Mouse (Mus musculus): ENCODE data around the gene Raph1.
A peak's percentile ranks its signal among the peaks of the same experiment; 100 is the strongest.

Raph1 gene

DNA sequence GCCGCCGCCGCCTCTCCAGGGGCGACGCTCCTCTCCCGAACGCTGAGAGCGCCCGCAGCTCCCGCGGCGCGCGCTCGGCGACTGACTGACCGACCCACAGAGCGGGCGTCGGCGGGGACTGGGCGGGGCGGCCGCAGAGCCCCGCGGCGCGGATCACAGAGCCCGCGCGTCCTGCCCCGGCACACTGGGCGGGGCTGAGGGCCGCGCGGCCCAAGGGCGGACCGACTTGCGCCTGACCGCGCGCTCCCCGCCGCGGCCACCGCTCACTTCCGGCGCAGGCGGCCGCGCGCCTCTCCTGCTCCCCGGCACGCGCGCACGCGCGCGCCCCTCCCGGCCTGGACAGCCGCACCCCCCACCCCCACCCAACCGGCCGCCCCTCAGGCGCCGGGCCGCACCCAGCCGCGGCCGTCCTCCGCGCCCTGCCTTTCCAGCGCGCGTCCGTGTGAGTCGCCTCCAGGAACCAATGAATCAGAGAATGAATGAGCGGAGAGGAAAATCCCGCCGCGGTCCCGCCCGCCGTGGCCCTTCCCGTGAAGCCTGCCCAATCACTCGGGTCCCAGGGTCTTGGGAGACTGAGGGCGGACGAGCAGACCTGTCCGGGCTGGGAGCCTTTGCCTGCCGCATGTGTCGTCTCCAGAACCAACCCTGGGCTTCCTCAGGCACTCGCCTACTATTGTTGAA, at the start of gene Raph1:
Raph1 (minus strand) TSS at position 474 of the 681 bp plus-strand sequence.
- H3K27me3 ChIP-seq (ENCODE audit: control insufficient read depth, insufficient read depth, low read length, poor library complexity, severe bottlenecking), result peaks cover 4% of the 10 kb centered on the region
- H3K36me3 ChIP-seq (ENCODE audit: control insufficient read depth, insufficient read depth, low read length, poor library complexity, severe bottlenecking), result no peaks in the 10 kb centered on the region
- peak; percentile 47 for DNase-seq (ENCODE audit: low read depth, low spot score)

DNA sequence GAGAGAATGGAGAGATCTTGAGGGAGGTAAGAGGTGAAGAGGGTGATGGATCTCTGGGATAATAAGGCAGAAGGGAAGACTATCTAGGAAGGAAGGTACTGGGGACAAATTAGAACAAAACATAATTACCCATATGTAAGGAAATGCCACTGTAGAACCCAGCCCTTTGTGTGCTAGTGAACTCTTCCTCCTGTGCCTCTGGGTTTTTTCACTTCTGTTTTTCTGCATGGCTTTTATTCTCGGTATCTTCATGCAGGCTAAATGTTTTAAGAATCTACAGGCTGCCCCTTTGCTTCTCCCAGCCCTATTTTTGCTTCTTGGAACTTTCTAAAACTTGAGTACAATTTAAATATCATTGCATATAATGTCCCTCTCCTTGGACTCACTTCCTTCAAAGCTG, 48.8 kb upstream of the Raph1 start:
- peak; percentile 16 for DNase-seq (ENCODE audit: low read depth, low spot score)
- no peaks in the 10 kb centered on the region for H3K36me3 ChIP-seq (ENCODE audit: control insufficient read depth, insufficient read depth, low read length, poor library complexity, severe bottlenecking)
- no peaks in the 10 kb centered on the region for H3K27me3 ChIP-seq (ENCODE audit: control insufficient read depth, insufficient read depth, low read length, poor library complexity, severe bottlenecking)

DNA sequence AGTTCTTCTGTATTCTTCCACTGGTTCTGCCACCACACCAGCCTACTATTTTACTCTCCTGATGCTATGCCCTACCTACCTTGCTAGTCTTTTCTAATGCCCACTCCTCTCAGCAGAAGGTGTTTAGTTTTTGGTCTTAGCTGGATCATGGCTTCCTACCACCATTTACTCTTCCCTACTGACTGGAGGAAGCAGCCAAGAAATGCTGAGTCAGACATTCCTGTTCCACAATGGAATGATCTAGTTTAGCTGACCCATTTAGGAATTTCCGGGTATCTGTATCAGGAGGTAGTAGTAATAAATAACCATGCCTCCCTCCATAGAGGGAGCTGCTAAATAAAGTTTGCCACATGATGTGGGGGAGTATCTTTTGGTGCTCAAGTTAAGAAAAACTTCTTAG, 48.0 kb upstream of the Raph1 start:
- no peaks in the 10 kb centered on the region for H3K36me3 ChIP-seq (ENCODE audit: control insufficient read depth, insufficient read depth, low read length, poor library complexity, severe bottlenecking)
- no peak for DNase-seq (ENCODE audit: low read depth, low spot score)
- H3K27me3 ChIP-seq (ENCODE audit: control insufficient read depth, insufficient read depth, low read length, poor library complexity, severe bottlenecking), result no peaks in the 10 kb centered on the region

DNA sequence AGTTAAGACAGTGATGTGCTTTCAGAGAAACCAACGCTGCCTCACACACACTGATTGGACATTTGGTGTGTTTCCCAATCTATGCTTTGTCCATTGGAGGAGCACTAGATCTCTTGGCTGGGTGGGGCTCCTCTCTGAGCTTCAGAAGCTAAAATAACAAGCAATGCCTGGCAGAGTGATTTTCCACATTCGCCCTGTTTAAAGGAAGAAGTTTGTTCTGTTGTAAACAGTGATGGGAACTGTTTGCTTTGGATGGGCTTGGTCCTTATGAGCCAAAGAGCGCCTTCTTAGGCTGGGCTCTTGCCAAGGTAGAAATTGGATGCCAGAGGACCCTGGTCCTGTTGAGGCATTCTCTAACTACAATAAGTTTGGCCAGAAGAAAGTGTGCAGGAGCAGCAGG, 45.1 kb upstream of the Raph1 start:
- DNase-seq (ENCODE audit: low read depth, low spot score), result no peak
- H3K36me3 ChIP-seq (ENCODE audit: control insufficient read depth, insufficient read depth, low read length, poor library complexity, severe bottlenecking), result no peaks in the 10 kb centered on the region
- no peaks in the 10 kb centered on the region for H3K27me3 ChIP-seq (ENCODE audit: control insufficient read depth, insufficient read depth, low read length, poor library complexity, severe bottlenecking)

DNA sequence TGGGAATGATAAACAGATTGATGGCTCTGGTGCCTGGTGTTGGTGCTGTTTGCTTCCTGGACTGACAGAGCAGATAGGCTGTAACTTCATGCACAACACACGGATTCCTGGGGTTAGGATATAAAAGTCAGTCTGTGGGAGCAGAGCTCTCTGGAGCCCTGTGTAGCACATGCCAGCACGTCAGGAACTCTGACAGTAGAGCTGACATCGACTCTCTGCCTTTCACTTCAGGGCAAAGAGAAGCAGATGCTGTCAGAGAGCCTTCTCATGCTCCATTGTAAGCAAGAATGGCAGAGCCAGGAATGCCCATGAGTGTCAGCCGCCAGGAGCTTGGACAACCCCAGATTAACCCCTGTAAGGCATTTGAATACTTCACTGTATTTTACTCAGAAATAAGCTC, 43.7 kb upstream of the Raph1 start:
- H3K36me3 ChIP-seq (ENCODE audit: control insufficient read depth, insufficient read depth, low read length, poor library complexity, severe bottlenecking), result no peaks in the 10 kb centered on the region
- H3K27me3 ChIP-seq (ENCODE audit: control insufficient read depth, insufficient read depth, low read length, poor library complexity, severe bottlenecking), result no peaks in the 10 kb centered on the region
- no peak for DNase-seq (ENCODE audit: low read depth, low spot score)

DNA sequence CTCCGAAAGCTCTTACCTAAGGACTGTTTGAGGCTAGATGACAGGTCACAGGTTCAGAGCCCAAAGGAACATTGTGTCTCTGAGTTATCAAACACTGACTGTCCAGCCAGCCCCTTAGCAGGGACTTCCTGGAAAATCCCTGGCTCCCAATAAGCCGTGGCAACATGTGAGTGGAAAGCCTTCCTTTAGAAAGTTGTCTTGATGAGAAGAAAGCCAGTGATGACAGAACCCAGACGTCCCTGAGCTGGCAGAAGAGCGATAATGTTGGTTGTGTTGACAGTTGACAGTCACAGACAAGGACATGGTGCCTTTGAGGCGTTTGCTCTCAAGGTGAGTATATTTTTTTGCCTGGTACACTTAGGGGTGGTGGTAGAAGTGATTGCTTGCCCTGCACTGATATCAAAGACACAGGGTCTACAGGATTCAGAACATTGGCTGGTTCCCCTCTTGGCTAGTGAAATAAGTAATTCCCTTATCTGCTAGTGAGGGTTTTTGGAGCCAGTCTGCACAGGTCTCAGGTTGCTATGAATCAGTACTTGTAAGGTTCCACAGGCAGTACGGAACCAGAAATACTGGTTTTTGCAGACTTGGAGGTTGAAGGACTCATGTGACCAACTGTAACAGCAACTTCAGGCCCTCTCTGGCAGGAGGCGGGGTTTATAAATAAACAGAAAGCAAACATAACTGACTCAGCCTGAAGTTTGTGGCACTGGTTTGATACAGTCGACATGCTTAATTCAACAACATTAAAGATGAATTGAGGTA, 42.3 kb upstream of the Raph1 start:
- DNase-seq (ENCODE audit: low read depth, low spot score), result no peak
- Histone ChIP-seq H3K27me3 (ENCODE audit: control insufficient read depth, insufficient read depth, low read length, poor library complexity, severe bottlenecking) (no peaks in the 10 kb centered on the region), H3K36me3 (ENCODE audit: control insufficient read depth, insufficient read depth, low read length, poor library complexity, severe bottlenecking) (no peaks in the 10 kb centered on the region)

DNA sequence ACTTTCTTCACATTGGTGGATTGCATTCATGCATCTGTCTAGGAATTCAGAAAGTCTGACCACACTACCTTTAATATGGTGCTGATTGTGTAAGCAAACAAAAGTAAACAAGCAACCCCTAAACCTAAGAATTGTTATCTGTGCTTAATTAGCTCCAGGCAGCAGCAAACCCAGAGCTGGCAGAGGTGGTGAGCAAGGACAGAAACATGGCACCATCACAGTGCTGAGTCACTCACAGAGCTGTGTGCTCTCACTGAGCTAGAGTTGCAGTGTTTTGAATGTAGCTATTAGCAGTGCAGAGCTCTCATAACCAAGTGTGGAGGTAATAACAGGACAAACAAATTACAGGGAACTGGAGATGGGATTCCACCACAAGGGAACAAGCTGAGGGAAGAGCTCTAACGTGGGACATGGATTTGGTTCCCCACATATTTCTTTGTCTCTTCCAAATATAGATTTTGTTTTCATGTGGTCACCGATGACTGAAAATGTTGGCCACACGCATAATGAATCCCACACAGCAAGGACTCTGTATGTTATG, 37.6 kb upstream of the Raph1 start:
- no peak for DNase-seq (ENCODE audit: low read depth, low spot score)
- no peaks in the 10 kb centered on the region for H3K36me3 ChIP-seq (ENCODE audit: control insufficient read depth, insufficient read depth, low read length, poor library complexity, severe bottlenecking)
- H3K27me3 ChIP-seq (ENCODE audit: control insufficient read depth, insufficient read depth, low read length, poor library complexity, severe bottlenecking), result no peaks in the 10 kb centered on the region

DNA sequence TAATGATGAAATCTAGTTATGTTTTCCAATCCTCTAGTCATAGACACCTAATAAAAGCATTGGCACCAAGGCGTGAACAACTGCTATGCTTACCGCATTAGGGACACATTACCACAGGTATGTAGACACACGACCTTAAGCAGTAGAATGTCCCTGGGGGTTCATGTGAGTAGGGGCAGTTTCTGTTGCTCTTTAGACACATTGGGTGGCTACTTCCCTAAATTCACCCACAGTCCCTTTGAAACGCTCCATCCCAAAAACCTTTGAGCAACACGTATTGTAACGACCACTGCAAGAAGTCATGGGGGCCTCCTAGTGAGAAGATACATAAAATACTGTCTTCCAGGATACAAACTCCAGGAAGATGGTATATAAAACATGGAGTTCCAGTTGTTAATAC, 33.8 kb upstream of the Raph1 start:
- no peaks in the 10 kb centered on the region for H3K36me3 ChIP-seq (ENCODE audit: control insufficient read depth, insufficient read depth, low read length, poor library complexity, severe bottlenecking)
- no peak for DNase-seq (ENCODE audit: low read depth, low spot score)
- H3K27me3 ChIP-seq (ENCODE audit: control insufficient read depth, insufficient read depth, low read length, poor library complexity, severe bottlenecking), result no peaks in the 10 kb centered on the region

DNA sequence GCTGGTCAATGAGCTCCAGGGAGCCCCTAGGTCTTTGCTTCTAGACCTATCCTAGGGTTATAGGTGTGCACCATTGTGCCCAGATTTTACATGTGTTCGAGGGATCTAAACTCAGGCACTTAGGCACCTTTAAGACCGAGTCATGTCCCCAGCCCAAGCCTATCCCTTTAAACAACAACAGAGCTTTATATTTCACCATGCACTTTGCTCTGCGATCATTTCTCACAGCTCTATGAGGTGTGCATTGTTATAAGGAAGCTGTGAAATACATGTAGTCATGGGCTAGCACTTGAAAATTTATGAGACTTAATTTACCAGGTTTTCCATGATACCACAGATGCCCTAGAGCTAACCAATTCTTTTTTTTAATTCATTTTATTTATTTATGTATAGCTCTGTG, 33.0 kb upstream of the Raph1 start:
- no peak for DNase-seq (ENCODE audit: low read depth, low spot score)
- Histone ChIP-seq H3K36me3 (ENCODE audit: control insufficient read depth, insufficient read depth, low read length, poor library complexity, severe bottlenecking) (no peaks in the 10 kb centered on the region), H3K27me3 (ENCODE audit: control insufficient read depth, insufficient read depth, low read length, poor library complexity, severe bottlenecking) (no peaks in the 10 kb centered on the region)

DNA sequence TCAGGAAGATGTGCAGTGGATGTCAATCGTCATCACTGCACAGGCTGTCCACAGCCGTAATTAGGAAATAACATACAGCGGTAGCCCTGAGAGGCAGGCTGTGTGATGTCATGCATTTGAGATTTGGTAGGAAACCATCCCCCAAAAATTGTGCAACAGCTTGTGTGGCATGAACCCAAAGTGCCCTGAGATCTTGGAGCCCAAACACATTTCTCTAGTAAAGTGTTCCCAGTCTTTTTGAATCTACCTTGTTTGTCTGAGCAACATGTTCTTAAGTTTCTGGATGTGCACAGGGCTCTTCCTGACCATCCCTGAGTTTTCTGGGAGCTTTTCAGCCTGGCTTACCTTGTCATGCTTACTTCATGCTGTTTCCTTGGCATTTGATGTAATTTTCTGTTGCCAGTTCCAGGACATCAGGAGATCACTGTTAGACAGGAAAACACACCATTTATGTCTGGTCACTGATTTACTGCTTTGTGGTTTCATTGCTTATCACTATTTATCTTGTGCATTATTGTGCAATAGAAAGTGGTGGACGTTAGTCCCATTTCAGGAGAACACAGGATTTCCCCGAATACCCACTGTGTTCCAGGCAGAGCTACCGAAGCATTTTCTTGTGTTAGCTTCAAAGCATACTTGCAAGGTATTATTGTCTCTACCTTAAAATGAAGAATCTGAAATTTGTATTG, 32.3 kb upstream of the Raph1 start:
- H3K27me3 ChIP-seq (ENCODE audit: control insufficient read depth, insufficient read depth, low read length, poor library complexity, severe bottlenecking), result no peaks in the 10 kb centered on the region
- DNase-seq (ENCODE audit: low read depth, low spot score), result no peak
- no peaks in the 10 kb centered on the region for H3K36me3 ChIP-seq (ENCODE audit: control insufficient read depth, insufficient read depth, low read length, poor library complexity, severe bottlenecking)

DNA sequence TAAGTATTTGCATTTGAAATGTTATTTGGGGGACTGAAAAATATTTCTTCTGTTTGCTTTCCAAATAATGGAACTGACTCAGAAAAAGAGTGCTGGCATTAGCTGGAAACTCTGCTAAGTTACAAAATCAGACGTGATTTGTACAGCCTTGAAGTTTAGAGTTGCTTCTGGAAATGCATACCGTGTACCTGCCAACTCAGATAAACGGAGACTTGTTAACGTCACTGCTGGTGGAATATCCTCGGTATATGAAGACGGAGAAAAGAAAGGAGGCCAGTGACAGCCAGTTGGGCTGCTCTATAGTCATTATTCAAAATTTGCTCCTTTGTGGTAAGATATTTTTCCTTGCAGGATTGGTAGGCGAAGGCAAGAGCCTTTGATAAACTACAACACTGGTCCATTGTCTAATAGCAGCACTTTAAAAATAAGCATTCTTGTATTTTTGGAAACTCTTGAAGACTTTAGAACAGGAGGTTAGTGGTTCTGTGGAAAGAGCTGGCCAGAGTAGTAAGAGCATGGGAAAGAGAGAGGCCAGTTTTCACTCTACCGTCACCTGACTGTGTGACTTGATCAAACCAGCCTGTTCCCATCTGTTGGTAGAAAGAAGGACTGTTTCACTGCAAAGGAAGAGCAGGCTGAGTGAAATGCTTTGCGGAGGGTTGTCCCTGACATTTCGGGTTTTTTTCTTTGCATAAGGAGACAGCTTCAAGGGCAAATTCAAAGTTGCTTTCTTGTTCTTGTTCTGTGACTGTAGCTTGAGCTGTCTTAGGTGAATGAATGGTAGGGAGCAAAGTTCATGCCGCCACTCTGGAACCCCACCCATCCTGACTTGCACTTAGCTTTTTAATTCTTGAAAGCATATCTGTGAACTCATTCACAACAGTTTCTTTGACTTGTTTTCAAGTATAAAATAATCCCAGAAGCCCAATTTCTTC, 29.7 kb upstream of the Raph1 start:
- H3K27me3 ChIP-seq (ENCODE audit: control insufficient read depth, insufficient read depth, low read length, poor library complexity, severe bottlenecking), result no peaks in the 10 kb centered on the region
- no peaks in the 10 kb centered on the region for H3K36me3 ChIP-seq (ENCODE audit: control insufficient read depth, insufficient read depth, low read length, poor library complexity, severe bottlenecking)
- DNase-seq (ENCODE audit: low read depth, low spot score), result no peak

DNA sequence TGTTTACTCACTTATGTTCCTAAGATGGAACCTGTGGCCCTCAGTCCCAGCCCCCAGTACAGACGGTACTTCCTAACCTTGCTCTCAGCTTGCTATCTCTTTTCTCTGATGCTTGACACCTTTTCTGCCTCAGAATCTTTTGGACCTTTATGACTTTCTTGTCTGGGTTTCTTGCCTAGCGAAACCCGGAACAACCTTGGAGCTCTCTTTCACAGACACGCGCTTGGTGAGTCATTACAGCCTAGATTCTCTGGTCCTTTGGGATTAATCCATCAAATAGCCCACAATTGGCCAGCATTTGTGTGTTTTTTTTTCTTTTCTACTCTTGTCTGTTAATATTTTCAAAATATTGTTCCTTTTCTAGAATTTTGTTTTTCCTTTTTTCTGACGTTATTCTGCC, 26.2 kb upstream of the Raph1 start:
- no peak for DNase-seq (ENCODE audit: low read depth, low spot score)
- Histone ChIP-seq H3K27me3 (ENCODE audit: control insufficient read depth, insufficient read depth, low read length, poor library complexity, severe bottlenecking) (no peaks in the 10 kb centered on the region), H3K36me3 (ENCODE audit: control insufficient read depth, insufficient read depth, low read length, poor library complexity, severe bottlenecking) (no peaks in the 10 kb centered on the region)

DNA sequence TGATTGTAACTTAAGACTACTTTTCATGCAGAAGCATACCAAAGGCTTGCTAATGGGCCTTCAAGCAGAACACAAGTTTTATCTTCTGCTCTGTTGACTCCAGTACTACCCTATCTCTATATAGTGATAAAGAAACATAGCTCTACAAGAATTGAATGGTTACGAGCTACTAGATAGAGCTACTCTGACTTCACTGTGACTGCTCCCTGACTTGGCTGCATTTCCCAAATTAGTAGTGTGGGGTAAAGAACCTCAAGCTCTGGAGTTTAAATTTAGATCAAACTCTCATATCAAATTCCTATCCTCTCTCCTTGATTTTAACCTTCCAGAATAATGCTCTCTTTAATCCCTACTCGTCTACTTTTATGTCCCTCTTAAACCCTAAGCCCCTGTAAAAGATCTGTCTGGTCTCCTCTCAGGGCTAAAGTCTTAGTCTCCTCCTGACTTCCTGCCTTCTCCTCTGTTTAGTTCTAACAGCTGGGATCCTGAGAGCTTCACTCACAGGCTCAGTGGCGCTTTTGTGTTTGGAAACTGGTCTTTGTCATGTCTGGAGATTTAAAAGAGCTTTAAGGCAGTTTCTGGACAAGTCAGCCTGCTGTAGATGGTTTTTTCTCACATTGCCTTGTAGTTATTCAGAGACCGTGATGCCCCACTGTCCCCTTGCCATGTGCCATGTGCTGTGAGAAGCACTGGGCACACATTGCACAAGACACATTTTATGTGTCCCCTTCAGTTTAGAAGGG, 22.2 kb upstream of the Raph1 start:
- H3K27me3 ChIP-seq (ENCODE audit: control insufficient read depth, insufficient read depth, low read length, poor library complexity, severe bottlenecking), result no peaks in the 10 kb centered on the region
- no peak for DNase-seq (ENCODE audit: low read depth, low spot score)

DNA sequence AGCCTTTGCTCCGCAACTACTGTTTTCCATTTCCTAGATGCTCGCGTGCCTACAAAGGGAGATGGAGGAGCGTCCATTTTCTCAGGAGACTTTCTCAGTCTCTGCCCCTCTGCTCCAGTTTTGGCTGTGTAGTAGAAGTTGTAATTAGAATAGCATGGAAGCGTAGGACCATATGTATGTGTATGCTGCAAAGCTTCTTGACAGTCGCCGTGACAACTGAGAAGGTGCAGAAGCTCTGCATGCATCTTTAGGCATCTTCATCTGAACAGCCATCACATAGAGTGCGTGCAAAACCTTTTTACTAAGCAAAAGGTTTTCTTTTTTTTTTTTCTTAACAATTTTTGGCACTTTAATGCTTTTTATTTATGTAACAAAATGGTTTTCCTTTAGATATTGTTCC, 14.1 kb upstream of the Raph1 start:
- no peaks in the 10 kb centered on the region for H3K27me3 ChIP-seq (ENCODE audit: control insufficient read depth, insufficient read depth, low read length, poor library complexity, severe bottlenecking)
- H3K36me3 ChIP-seq (ENCODE audit: control insufficient read depth, insufficient read depth, low read length, poor library complexity, severe bottlenecking), result no peaks in the 10 kb centered on the region
- DNase-seq (ENCODE audit: low read depth, low spot score), result no peak

More for the DNA sequence above, 22.2 kb upstream of the Raph1 start:
- no peaks in the 10 kb centered on the region for H3K36me3 ChIP-seq (ENCODE audit: control insufficient read depth, insufficient read depth, low read length, poor library complexity, severe bottlenecking)

Measured in splenic B cell, adult 2 months (primary cell).